Mouse (Mus musculus): ENCODE data around the gene A630023A22Rik. TPM values are rescaled to one million over a fixed set of nuclear protein-coding genes. Genes with fewer than 3 reads are reported as not detected.
A peak's percentile ranks its signal among the peaks of the same experiment; 100 is the strongest.

Gene A630023A22Rik
- polyA plus RNA-seq, 1 experiment from 2014 or later = not detected

DNA sequence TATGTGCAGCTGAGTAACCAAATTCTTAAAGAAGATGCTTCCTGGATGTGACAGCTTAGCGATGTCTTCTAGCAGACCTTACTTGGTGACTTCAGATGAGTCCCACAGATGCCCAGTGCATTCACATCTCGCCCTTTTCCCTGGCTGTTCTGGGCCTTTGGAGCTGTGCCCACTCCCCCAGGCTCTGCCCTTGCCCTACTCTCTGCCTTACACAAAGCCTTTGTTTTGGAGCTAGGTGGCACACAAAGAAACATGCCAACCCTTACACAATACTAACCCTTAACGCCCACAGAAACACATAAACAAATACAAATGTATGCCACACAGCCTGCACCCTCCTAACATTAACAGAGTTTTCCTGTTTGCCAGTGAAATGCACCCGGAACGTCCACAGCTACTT, 6.4 kb downstream of the A630023A22Rik start:
- H3K27ac ChIP-seq (ENCODE audit: low read depth, low read length) = no peak overlapping the region
- no peak overlapping the region for H3K4me2 ChIP-seq (ENCODE audit: low read depth, low read length, severe bottlenecking)
- ATAC-seq (replicated peaks; ENCODE audit: low FRiP score) = no peak
- H3K9me3 ChIP-seq (ENCODE audit: control insufficient read depth, low read length) = no peaks in the 10 kb centered on the region
- H3K4me3 ChIP-seq (ENCODE audit: low read depth, low read length) = no peak overlapping the region
- no peaks in the 10 kb centered on the region for H3K27me3 ChIP-seq (ENCODE audit: control insufficient read depth, insufficient read depth, low read length)
- no peaks in the 10 kb centered on the region for H3K36me3 ChIP-seq (ENCODE audit: control insufficient read depth, insufficient read depth, low read length)
- H3K9ac ChIP-seq (ENCODE audit: low read length) = no peak overlapping the region
- no peaks in the 10 kb centered on the region for H3K4me1 ChIP-seq (replicated peaks; ENCODE audit: control insufficient read depth, insufficient read depth, low read length)
- 90% methylated on average over 5 of the region's 5 CpGs for WGBS
- no peak for DNase-seq (ENCODE audit: low spot score)

DNA sequence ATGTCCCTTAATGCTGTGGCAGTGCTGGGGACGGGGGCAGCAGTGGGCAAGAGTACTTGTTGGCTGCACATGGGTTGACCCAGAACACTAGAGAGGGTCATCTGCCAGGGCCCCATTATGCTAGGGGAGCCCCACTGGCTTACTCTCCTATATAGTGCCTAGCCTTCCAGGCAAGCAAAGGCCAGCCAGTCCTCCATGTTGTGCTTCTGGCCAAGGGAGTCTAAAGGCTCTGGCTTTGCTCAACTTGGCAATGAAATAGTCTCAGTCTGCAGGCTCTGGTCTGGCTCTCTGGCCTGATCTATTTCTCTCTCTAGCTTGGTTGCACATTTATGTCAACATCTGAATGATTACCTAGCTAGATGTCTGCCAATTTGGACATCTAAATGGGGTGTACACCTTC, 9.7 kb downstream of the A630023A22Rik start:
- Histone ChIP-seq H3K36me3 (ENCODE audit: control insufficient read depth, insufficient read depth, low read length) (no peaks in the 10 kb centered on the region), H3K27ac (ENCODE audit: low read depth, low read length) (no peak overlapping the region), H3K4me1 (replicated peaks; ENCODE audit: control insufficient read depth, insufficient read depth, low read length) (no peaks in the 10 kb centered on the region), H3K9me3 (ENCODE audit: control insufficient read depth, low read length) (no peaks in the 10 kb centered on the region), H3K4me3 (ENCODE audit: low read depth, low read length) (no peak overlapping the region), H3K27me3 (ENCODE audit: control insufficient read depth, insufficient read depth, low read length) (no peaks in the 10 kb centered on the region), H3K4me2 (ENCODE audit: low read depth, low read length, severe bottlenecking) (no peak overlapping the region), H3K9ac (ENCODE audit: low read length) (no peak overlapping the region)
- DNase-seq (ENCODE audit: low spot score) (no peak), ATAC-seq (replicated peaks; ENCODE audit: low FRiP score) (no peak)
- 88% methylated on average over 1 of the region's 1 CpGs for WGBS

DNA sequence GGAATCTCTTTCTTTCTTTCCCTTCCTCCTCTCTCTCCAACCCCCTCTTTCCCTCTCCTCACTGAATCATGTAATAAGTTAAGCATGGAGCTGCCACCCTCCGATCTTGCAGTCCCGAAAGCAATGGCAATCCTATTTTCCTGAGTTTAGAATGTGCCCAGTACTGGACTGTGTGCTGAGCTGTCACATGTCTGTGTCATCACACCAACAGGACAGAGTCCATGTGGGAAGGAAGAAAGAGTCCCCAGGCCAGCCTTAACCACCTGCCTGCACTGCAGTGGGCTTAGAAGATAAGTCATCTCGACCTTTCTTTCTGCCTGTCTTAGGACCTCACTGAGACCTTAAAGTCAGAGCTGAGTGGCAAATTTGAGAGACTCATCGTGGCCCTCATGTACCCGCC, 11.1 kb downstream of the A630023A22Rik start:
- ATAC-seq (replicated peaks; ENCODE audit: low FRiP score) (no peak), DNase-seq (ENCODE audit: low spot score) (no peak)
- Histone ChIP-seq H3K36me3 (ENCODE audit: control insufficient read depth, insufficient read depth, low read length) (no peaks in the 10 kb centered on the region), H3K27me3 (ENCODE audit: control insufficient read depth, insufficient read depth, low read length) (no peaks in the 10 kb centered on the region), H3K9me3 (ENCODE audit: control insufficient read depth, low read length) (no peaks in the 10 kb centered on the region), H3K9ac (ENCODE audit: low read length) (no peak overlapping the region), H3K4me2 (ENCODE audit: low read depth, low read length, severe bottlenecking) (no peak overlapping the region), H3K4me3 (ENCODE audit: low read depth, low read length) (no peak overlapping the region), H3K27ac (ENCODE audit: low read depth, low read length) (no peak overlapping the region), H3K4me1 (replicated peaks; ENCODE audit: control insufficient read depth, insufficient read depth, low read length) (no peaks in the 10 kb centered on the region)
- 90% methylated on average over 5 of the region's 5 CpGs for WGBS

DNA sequence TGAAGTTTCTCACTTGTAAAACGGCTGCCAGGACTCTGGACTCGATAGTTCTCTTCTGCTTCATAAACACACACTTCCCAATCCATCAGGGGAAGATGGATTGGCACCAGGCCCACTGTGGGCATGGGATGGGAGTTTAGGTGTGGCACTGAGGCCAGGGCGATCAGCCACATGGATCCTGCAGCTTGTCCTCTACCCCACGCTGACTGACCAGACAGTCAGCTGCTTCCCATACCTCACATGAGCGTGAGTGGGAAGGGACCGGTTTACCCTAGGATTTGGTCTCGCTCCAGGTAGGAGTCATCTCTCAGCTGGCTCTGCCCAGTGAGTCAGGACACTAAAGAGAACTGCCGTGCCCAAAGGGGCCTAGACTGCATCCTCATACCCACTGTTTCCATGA, 12.8 kb downstream of the A630023A22Rik start:
- no peaks in the 10 kb centered on the region for H3K4me1 ChIP-seq (replicated peaks; ENCODE audit: control insufficient read depth, insufficient read depth, low read length)
- no peak overlapping the region for H3K4me3 ChIP-seq (ENCODE audit: low read depth, low read length)
- H3K27me3 ChIP-seq (ENCODE audit: control insufficient read depth, insufficient read depth, low read length) = no peaks in the 10 kb centered on the region
- H3K4me2 ChIP-seq (ENCODE audit: low read depth, low read length, severe bottlenecking) = no peak overlapping the region
- 88% methylated on average over 8 of the region's 8 CpGs for WGBS
- no peak overlapping the region for H3K9ac ChIP-seq (ENCODE audit: low read length)
- DNase-seq (ENCODE audit: low spot score) (no peak), ATAC-seq (replicated peaks; ENCODE audit: low FRiP score) (no peak)
- no peaks in the 10 kb centered on the region for H3K9me3 ChIP-seq (ENCODE audit: control insufficient read depth, low read length)
- no peaks in the 10 kb centered on the region for H3K36me3 ChIP-seq (ENCODE audit: control insufficient read depth, insufficient read depth, low read length)
- no peak overlapping the region for H3K27ac ChIP-seq (ENCODE audit: low read depth, low read length)

DNA sequence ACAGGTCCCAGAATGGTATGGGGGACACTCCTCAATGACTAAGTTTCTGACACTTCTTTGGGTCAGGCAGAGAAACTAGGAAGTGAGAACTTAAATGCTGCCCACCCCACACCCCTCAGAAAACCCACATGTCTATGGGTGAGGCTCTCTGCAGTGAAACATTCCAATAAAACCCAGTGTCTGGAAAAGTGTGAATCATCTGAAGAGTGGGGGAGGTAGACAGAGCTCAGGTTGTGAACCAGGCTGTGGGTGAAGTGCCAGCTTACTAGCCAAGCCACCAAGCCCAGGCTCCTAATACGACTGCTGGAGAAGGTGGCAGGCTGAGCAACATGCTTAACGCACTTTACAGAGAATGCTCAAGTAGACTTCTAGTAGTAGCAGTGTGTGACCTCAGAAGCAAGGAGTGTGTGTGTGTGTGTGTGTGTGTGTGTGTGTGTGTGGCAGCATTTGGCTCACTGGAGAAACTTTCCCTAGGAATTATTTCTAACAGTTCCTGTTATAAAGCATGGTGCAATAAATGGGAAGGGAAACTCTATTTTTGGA, 14.6 kb downstream of the A630023A22Rik start:
- 94% methylated on average over 2 of the region's 2 CpGs for WGBS
- no peaks in the 10 kb centered on the region for H3K27me3 ChIP-seq (ENCODE audit: control insufficient read depth, insufficient read depth, low read length)
- no peak overlapping the region for H3K27ac ChIP-seq (ENCODE audit: low read depth, low read length)
- DNase-seq (ENCODE audit: low spot score) (no peak), ATAC-seq (replicated peaks; ENCODE audit: low FRiP score) (no peak)
- H3K4me1 ChIP-seq (replicated peaks; ENCODE audit: control insufficient read depth, insufficient read depth, low read length) = no peaks in the 10 kb centered on the region
- no peak overlapping the region for H3K4me2 ChIP-seq (ENCODE audit: low read depth, low read length, severe bottlenecking)
- no peak overlapping the region for H3K4me3 ChIP-seq (ENCODE audit: low read depth, low read length)
- no peak overlapping the region for H3K9ac ChIP-seq (ENCODE audit: low read length)
- no peaks in the 10 kb centered on the region for H3K36me3 ChIP-seq (ENCODE audit: control insufficient read depth, insufficient read depth, low read length)
- H3K9me3 ChIP-seq (ENCODE audit: control insufficient read depth, low read length) = no peaks in the 10 kb centered on the region

DNA sequence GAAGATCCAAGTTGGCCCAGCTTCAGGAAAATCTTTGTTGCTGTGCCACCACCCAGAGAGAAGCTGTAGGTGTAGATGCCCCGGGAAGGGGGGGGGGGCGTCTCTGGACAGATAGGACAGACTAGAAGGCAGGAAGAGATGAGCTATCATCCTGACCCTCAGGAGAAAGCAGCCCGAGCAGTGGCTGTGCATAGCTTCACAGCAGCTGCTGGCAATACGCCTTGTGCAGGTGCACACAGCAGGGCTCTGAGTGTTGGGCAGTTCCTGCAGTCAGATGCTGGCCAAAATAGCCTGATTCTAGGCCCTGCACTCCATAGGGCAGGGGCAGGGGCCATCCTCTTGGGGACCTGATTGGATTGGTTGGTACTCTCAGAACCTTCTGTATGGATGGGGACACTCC, 15.7 kb downstream of the A630023A22Rik start:
- H3K4me2 ChIP-seq (ENCODE audit: low read depth, low read length, severe bottlenecking) = no peak overlapping the region
- no peaks in the 10 kb centered on the region for H3K36me3 ChIP-seq (ENCODE audit: control insufficient read depth, insufficient read depth, low read length)
- no peak overlapping the region for H3K27ac ChIP-seq (ENCODE audit: low read depth, low read length)
- no peak overlapping the region for H3K9ac ChIP-seq (ENCODE audit: low read length)
- no peak for ATAC-seq (replicated peaks; ENCODE audit: low FRiP score)
- no peak overlapping the region for H3K4me3 ChIP-seq (ENCODE audit: low read depth, low read length)
- WGBS = 79% methylated on average over 4 of the region's 4 CpGs
- H3K4me1 ChIP-seq (replicated peaks; ENCODE audit: control insufficient read depth, insufficient read depth, low read length) = no peaks in the 10 kb centered on the region
- DNase-seq (ENCODE audit: low spot score) = no peak
- H3K27me3 ChIP-seq (ENCODE audit: control insufficient read depth, insufficient read depth, low read length) = no peaks in the 10 kb centered on the region
- H3K9me3 ChIP-seq (ENCODE audit: control insufficient read depth, low read length) = no peaks in the 10 kb centered on the region

DNA sequence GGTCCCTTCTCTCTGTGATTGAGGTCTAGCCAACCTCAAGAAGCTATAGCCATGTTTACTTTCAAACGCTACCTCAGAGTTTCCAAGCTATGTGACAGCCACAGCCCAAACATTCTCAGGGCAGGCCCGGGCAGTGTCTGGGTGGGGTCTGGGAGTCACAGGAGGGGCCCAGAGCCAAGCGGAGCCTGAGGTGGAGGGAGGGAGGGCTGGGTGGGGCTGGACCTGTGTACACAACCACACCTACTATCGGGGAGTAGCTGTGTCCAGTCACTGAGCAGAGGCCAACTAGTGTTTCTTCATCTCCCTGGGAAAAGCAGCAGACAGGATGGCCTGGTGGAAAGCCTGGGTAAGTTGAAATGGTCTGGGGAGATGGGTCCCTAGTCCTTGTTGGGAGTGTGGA, 16.8 kb downstream of the A630023A22Rik start, which contains the start of gene Anxa8:
Gene Anxa8 (plus strand): TSS at position 251 of the 400 bp plus-strand sequence.
- 76% methylated on average over 4 of the region's 4 CpGs for WGBS
- H3K4me1 ChIP-seq (replicated peaks; ENCODE audit: control insufficient read depth, insufficient read depth, low read length) = no peaks in the 10 kb centered on the region
- H3K9ac ChIP-seq (ENCODE audit: low read length) = no peak within 1 kb of the TSS
- H3K9me3 ChIP-seq (ENCODE audit: control insufficient read depth, low read length) = no peaks in the 10 kb centered on the region
- H3K27me3 ChIP-seq (ENCODE audit: control insufficient read depth, insufficient read depth, low read length) = no peaks in the 10 kb centered on the region
- no peak within 1 kb of the TSS for H3K27ac ChIP-seq (ENCODE audit: low read depth, low read length)
- no peaks in the 10 kb centered on the region for H3K36me3 ChIP-seq (ENCODE audit: control insufficient read depth, insufficient read depth, low read length)
- H3K4me2 ChIP-seq (ENCODE audit: low read depth, low read length, severe bottlenecking) = no peak within 1 kb of the TSS
- DNase-seq (ENCODE audit: low spot score) = no peak
- no peak within 1 kb of the TSS for H3K4me3 ChIP-seq (ENCODE audit: low read depth, low read length)
- ATAC-seq (replicated peaks; ENCODE audit: low FRiP score) = no peak

DNA sequence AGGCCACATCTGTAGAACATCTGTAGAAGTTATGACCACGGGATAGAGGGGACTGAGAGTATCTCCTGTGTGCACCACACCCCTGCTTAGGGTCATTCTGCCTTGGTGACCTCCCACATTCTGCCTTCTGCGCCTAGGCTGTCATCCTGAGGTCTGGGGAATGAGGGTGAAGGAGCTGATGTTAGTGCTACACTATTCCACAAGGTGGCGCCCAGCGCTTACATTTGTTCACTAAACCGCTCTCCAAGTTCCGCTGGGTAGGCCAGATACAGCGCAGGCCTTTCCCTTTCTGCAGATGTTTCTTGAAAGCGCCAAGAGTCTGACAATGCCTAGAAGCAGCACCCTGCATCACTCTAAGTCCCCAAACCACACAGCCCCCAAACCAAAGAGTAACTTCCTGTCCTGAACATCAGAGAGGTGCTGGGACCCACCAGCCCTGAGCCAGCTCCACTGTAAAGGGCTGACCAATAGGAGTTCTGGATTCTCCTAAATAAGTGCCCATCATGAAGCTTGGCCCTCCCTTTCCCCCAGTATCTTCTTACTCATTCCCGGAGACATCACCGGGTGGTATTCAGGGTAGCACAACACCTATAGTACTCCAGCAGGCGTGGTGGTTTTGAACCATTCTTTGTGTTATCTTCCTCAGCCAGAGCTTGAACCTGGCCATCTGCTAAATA, 22.1 kb downstream of the A630023A22Rik start:
- Histone ChIP-seq H3K27me3 (ENCODE audit: control insufficient read depth, insufficient read depth, low read length) (no peaks in the 10 kb centered on the region), H3K36me3 (ENCODE audit: control insufficient read depth, insufficient read depth, low read length) (no peaks in the 10 kb centered on the region), H3K4me2 (ENCODE audit: low read depth, low read length, severe bottlenecking) (no peak overlapping the region), H3K9me3 (ENCODE audit: control insufficient read depth, low read length) (no peaks in the 10 kb centered on the region), H3K4me1 (replicated peaks; ENCODE audit: control insufficient read depth, insufficient read depth, low read length) (no peaks in the 10 kb centered on the region), H3K27ac (ENCODE audit: low read depth, low read length) (no peak overlapping the region), H3K4me3 (ENCODE audit: low read depth, low read length) (no peak overlapping the region), H3K9ac (ENCODE audit: low read length) (no peak overlapping the region)
- 8% methylated on average over 11 of the region's 11 CpGs for WGBS
- ATAC-seq (replicated peaks; ENCODE audit: low FRiP score) (peak; percentile 71), DNase-seq (ENCODE audit: low spot score) (peak; percentile 84)

DNA sequence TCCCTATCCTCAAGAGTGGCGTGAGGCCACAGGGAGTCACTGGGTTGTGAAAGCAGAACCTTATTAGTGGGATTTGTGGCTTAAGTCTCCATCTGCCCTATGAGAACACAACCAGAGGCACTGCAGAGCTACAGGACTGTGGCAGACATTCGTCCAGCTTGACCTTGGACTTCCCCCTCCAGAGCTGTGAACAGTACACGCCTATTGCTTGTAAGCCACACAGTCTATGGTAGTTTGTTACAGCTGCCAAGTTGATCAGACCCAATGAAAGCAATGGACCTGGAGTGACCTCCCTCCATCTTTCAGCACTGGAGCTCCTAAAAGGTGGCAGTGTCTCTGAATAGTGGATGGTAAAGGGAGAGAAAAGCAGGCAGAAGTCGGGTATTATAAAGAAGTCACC, 24.3 kb downstream of the A630023A22Rik start:
- H3K27ac ChIP-seq (ENCODE audit: low read depth, low read length) = no peak overlapping the region
- no peak for ATAC-seq (replicated peaks; ENCODE audit: low FRiP score)
- 71% methylated on average over 4 of the region's 4 CpGs for WGBS
- H3K9ac ChIP-seq (ENCODE audit: low read length) = no peak overlapping the region
- no peaks in the 10 kb centered on the region for H3K9me3 ChIP-seq (ENCODE audit: control insufficient read depth, low read length)
- H3K4me3 ChIP-seq (ENCODE audit: low read depth, low read length) = no peak overlapping the region
- H3K4me1 ChIP-seq (replicated peaks; ENCODE audit: control insufficient read depth, insufficient read depth, low read length) = no peaks in the 10 kb centered on the region
- H3K27me3 ChIP-seq (ENCODE audit: control insufficient read depth, insufficient read depth, low read length) = no peaks in the 10 kb centered on the region
- DNase-seq (ENCODE audit: low spot score) = no peak
- H3K4me2 ChIP-seq (ENCODE audit: low read depth, low read length, severe bottlenecking) = no peak overlapping the region
- H3K36me3 ChIP-seq (ENCODE audit: control insufficient read depth, insufficient read depth, low read length) = no peaks in the 10 kb centered on the region
